Mouse (Mus musculus) CH12F3 (cell line): ENCODE measurements around the gene Mib2.
"Not testable (repeated sequence)": the region's sequence is repeated elsewhere in the genome, so short reads cannot be mapped to it uniquely, and the experiment has no call there.

ENCODE experiments used
- in situ Hi-C: fragments of 300-500 bp; cut with MboI; formaldehyde crosslinking; loops from 2 replicates; pipeline ENCODE4 v1.14.3; 2020; ENCODE audit warnings: low sequenced_read_pairs

Mib2 gene

DNA sequence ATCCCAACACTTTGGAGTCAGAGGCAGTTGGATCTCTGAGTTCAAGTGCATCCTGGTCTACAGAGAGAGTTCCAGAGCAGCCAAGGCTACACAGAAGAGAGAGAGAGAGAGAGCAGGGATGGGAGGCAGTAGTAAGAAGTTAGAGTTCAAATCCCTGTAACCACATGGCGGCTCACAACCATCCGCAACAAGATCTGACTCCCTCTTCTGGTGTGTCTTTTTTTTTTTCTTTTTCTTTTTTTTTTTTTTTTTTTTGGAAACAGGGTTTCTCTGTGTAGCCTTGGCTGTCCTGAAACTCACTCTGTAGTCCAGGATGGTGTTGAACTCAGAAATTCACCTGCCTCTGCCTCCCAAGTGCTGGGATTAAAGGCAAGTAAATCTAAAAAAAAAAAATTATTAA is 3.1 kb upstream of the Mib2 start:
- in situ Hi-C loops = no loop called here

DNA sequence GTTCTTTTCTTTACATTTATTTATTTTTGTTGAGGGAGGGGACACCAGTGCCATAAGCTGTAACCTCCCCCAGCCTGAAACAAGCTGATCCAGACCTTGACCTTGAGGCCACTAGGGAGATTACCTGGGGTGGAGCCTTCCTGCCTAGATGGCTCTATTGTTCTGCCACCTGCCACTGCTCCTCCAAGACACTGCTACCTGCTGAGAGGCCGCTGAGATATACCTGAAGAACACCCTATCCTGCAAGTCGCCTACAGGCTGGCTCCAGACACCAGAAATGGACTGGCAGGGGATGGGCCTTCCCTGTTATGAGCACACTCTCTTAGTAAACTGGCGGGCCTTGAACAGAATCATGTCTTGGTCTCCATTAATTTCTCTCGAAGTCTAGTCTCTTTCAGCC is 1.2 kb upstream of the Mib2 start:
- in situ Hi-C loops = not testable (repeated sequence)

DNA sequence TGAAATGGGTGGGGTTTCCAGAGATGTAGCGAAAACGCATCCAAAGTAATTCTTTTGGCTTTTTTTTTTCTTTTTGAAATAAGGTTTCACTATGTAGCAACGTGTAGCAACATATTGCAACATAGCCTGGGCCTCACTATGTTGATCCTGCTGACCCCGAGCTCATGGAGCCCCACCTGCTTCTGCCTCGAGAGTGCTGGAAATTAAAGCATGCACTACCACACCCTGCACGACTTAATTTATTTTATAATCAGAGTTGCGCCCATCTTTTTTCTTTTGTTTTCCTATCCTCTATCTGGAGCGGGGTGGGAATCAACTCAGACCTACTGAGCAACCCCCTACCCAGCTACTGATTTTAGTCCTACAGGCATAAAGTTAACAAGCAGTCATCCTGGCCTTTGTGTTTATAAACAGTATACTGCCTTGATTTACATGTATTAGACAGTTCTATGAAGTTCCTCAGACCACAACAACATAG is 639 bp upstream of the Mib2 start:
- in situ Hi-C loops = no loop called here

DNA sequence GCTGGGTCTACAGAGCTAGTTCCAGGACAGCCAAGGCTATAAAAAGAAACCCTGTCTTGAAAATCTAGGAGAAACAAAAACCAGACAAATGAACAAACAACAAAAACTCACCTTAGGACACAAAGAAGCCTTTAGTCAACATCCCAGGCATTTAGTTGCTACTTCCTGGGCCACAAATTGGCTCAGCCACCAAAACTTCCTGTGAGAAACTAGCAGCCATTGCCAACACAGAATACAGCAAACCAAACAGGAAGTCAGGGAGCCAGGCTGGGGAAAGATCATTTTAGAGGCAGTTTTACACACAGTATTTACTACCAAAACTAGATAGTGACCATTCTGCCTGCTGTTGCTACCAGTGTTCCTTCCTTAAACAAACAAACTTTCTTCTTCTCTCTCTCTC is 2.1 kb downstream of the Mib2 start:
- in situ Hi-C loops = no loop called here

- in situ Hi-C loops = no loop called here
Observed at GRCm38 (mm10) chr4:155660641-155661040, 8.4 kb downstream of the Mib2 start.

DNA sequence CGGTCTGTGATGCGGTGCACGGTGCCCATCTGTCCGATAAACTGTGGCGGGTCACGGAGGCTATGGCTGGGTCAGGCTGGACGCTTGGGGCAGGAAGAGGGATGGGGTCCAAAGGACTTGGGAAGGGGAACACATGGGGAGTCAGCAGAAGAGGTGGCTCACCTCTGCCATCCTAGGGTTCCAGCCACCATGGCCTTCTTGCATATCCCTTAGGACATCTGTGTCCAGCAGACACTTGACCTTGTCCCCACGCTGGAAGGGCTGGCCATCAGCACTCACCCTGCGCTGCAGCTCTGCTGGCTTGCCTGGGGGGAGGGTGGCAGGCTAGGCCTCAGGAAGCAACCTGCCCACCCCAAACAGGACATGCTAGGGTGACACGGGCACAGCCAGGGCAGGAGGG is 10.0 kb downstream of the Mib2 start:
- in situ Hi-C loops = no loop called here

DNA sequence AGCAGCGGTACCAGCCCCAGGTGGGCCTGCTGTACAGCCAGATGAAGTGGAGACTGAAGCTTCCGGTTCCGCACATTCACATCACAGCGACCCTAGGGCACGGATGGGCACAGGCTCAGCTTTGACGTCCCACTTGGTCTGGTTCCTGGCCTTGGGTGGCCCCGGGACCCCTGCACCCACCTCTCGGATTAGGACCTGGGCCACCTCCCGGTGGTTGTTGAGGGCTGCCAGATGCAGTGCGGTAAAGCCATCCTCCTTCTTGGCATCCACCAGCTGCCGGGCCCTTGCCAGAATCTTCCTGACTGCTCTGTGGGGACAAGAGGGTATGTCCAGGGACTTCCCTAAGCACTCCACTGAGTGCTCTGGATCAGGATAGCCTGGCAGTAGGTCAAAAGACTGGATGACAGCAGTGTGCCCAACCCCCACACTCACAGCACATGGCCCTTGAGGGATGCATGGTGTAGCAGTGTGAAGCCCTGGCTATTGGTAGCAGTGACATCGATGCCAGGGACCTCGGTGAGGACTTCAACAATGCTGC is 12.7 kb downstream of the Mib2 start:
- in situ Hi-C loops = no loop called here

DNA sequence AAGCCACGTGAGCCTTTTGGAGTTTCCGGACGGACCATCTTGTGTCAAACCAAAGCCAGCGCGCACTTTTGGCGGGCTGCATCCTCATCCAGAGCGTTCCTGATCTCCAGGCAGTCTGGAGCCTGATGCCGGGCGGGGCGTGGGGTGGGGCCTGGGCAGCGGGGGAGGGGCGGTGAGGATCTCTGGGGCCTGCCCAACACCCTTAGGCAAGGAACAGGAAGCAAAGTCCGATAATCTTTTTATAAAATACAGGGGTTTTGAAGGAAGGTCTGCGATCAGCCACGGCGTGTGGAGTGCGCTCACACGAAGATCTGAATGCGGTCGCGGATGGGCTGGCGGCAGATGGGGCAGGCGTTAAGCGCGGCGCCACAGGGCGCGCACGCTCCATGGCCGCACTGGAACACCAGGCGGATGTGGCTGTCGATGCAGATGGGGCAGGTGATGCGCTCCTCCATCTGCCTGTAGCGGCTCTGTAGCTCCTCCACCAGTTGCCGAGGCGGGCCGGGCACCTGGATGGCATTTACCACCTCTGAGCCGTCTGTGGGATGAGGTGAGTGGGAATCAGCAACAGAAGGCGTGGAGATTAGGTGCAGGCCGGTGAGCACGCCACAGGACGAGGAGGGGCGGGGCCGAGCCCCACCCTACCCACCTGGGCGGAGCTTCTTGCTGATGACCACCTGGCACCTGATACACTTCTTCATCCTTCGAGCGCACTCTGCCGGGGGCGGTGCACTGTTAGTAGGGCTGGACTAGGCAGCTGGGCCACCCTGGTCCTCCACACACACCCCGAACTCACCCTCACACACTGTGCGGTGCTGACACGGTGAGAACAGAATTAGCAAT is 14.3 kb downstream of the Mib2 start:
- in situ Hi-C loops = no loop called here

DNA sequence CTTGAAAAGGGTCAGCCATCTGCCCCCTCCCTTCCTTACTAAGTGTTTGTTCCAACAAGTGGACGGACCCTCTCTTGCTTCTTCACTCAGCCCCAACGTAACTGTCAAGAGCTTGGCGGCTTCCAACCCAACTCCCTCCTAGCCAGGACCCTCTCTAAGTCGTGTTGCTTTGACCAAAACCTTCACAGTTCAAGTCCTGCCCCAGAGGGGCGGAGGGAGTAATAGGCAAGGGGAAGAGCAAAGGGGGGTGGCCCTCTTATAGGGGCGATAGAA is 14.9 kb downstream of the Mib2 start:
- in situ Hi-C loops = no loop called here

- in situ Hi-C loops = no loop called here
Observed at GRCm38 (mm10) chr4:155653451-155654182, 15.4 kb downstream of the Mib2 start.

DNA sequence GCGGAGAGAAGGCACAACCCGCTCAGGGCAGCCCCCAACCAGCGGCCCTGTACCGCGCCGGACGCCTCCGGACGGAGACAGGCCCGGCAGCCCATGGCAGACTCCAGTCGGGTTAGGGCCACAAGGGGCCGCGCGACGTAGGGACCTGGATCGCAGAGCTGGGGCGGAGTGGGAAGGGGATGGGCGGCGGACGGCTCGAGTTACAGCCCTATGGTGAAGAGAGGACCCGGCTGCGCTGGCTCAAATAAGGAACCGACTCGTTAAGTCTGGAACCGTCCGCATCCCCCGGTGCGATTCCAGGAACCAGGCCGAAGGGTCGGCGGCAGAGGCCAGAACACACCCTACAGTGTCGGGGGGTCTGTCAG is 15.9 kb downstream of the Mib2 start, which contains the start of gene Mmp23:
Gene Mmp23, minus strand, starts transcription at position 299 of the 365 bp plus-strand sequence.
- in situ Hi-C loops = no loop called here

- in situ Hi-C loops = no loop called here
Observed at GRCm38 (mm10) chr4:155652283-155653085, 16.5 kb downstream of the Mib2 start.

- in situ Hi-C loops = no loop called here
Observed at GRCm38 (mm10) chr4:155651553-155652269, 17.3 kb downstream of the Mib2 start.

DNA sequence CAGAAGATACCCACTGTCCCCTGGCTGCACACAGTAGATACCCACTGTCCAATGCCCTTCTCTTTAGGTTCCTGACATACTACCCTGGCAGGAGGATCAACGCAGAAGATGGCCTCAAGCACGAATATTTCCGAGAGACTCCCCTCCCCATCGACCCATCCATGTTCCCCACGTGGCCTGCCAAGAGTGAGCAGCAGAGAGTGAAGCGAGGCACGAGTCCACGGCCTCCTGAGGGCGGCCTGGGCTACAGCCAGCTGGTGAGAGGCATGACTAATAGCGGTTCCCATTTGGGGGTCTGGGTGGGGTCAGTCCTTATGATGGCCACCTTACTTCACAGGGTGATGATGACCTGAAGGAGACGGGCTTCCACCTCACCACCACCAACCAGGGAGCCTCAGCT is 19.6 kb downstream of the Mib2 start:
- in situ Hi-C loops = no loop called here

GRCm38 (mm10) chr4:155645721-155646120 is 23.3 kb downstream of the Mib2 start:
- in situ Hi-C loops = no loop called here

GRCm38 (mm10) chr4:155645308-155645707 is 23.7 kb downstream of the Mib2 start, which contains the start of gene Gm10563:
Gene Gm10563, minus strand, starts transcription at chr4:155645408.
- in situ Hi-C loops = not testable (repeated sequence)

- in situ Hi-C loops = no loop called here
Observed at GRCm38 (mm10) chr4:155643531-155643930, 25.5 kb downstream of the Mib2 start.

DNA sequence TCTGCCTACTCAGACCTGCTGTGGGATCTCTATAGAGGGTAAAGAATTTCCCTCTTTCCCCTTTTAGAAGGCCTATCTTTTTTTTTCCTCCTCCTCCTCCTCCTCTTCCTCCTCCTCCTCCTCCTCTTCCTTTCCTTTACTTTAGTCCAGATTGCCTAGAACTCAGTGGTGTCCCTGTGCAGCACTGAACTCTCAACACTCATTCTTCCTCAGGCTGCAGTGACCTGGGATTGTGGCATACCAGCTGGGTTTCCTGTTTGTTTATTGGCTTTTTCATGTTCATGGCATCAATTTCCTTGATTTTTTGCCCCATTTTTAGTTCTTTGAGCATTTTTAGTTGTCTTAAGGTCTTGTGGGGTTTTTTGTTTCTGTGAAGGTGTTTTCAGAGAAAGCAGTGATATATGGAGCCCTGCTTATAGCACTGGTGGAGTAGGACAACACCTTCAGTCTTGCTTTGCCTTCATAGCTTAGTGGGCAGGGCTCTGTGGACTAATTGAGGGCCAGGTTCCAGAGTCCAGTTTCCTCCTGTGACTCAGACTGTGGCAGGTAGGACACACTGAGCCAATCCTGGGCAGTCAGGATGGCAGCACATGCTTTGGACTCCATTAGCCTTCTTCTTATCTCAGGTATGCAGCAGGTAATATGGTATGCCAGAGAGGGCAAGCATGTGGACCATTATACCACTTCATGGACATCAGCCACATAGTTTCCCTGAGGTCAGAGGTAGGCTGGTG is 33.1 kb downstream of the Mib2 start:
- in situ Hi-C loops = no loop called here

DNA sequence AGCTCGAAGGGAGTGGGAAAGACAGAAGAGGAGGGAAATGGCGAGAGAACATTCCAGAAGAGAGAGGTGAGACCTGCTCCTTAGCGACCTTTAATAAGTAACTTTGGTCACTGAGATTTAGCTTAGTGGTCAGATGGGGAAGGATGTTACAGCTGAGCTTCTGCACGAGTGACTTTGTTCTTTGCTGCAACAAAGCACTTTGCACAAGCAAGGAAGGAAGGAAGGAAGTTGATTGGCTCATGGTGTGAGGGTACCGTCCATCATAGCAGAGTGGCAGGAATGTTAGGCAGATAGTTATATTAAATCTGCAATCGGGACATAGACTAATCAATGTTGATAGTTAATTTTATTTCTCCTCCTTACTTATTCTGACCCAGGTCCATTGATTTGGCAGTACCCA is 38.7 kb downstream of the Mib2 start:
- in situ Hi-C loops = no loop called here
